Comparison of ENCODE assay signal across 8 mouse cellular contexts in genomic region chr11:87662407-87662806, GRCm38 (mm10). TPM values are rescaled to one million over a fixed set of nuclear protein-coding genes. Genes with fewer than 3 reads are reported as not detected.
A peak's percentile ranks its signal among the peaks of the same experiment; 100 is the strongest.
DNase-seq lines count a peak whose midpoint lies in the region; ATAC-seq lines count a peak whose summit lies in the region.

TSS of gene Rnf43 (plus strand) at chr11:87662722.

- H3K4me3 ChIP-seq in intestine, embryonic 14.5 days (ENCODE audit: low read depth, low read length), result peak within 1 kb of the TSS; percentile 38

- intact Hi-C loops in left cerebral cortex, postnatal 14 days (cut with DNase I), result loop anchor here (5.0 kb wide), 2 partner anchors 75 to 110 kb away; partner anchors contain the start of gene Supt4a

- peak within 1 kb of the TSS; percentile 59 for H3K9ac ChIP-seq in intestine, embryonic 14.5 days (ENCODE audit: low read length)

- peak within 1 kb of the TSS; percentile 69 for H3K27ac ChIP-seq in intestine, embryonic 14.5 days (ENCODE audit: low read depth)

- H3K9me3 ChIP-seq in intestine, embryonic 14.5 days (ENCODE audit: control insufficient read depth, low read length), result no peaks in the 10 kb centered on the region

- 0% methylated on average over 8 of the region's 8 CpGs for WGBS in intestine, embryonic 14.5 days

- H3K4me2 ChIP-seq in intestine, embryonic 14.5 days (ENCODE audit: low read length), result peak within 1 kb of the TSS; percentile 47

- H3K27me3 ChIP-seq in intestine, embryonic 14.5 days (replicated peaks; ENCODE audit: control insufficient read depth, insufficient read depth, low read length), result no peaks in the 10 kb centered on the region; the same call in 1 of the 2 replicates

- ATAC-seq in intestine, embryonic 14.5 days (replicated peaks; ENCODE audit: low FRiP score, low TSS enrichment, low read depth), result peak; percentile 93

- no peaks in the 10 kb centered on the region for H3K36me3 ChIP-seq in intestine, embryonic 14.5 days (ENCODE audit: control insufficient read depth, insufficient read depth, low read length)

- peak; percentile 81 for DNase-seq in adrenal gland, adult 18-20 months (ENCODE audit: low spot score in 2 of 2)
- DNase-seq in embryo, embryonic 11 days, result peak; percentile 86
- peak; percentile 51 for DNase-seq in gastrocnemius, postnatal 25 days
- DNase-seq in intestine, embryonic 14.5 days (ENCODE audit: low spot score), result peak; percentile 96
- peak; percentile 83 to 87 for DNase-seq in left cerebral cortex, postnatal 14 days (ENCODE audit: low spot score in 2 of 2)
- DNase-seq in mesoderm, embryonic 11.5 days (ENCODE audit: low read depth, low spot score), result peak; percentile 86
- DNase-seq in right cerebral cortex, postnatal 36 days (ENCODE audit: low spot score in 2 of 2), result peak; percentile 73 to 75
- peak; percentile 84 for DNase-seq in yolk sac, embryonic 10.5 days (ENCODE audit: low spot score)

- no peaks in the 10 kb centered on the region for H3K4me1 ChIP-seq in intestine, embryonic 14.5 days (replicated peaks; ENCODE audit: control insufficient read depth, insufficient read depth, low read length)

RNA-seq across cellular contexts. Expression of gene Rnf43, which starts in this region (rescaled TPM):
- total RNA-seq in adrenal gland, adult 18-20 months (2021), result 1 to 10 TPM; 4.7 to 5.1 TPM
- under 1 TPM in 1 of 2 experiments, not detected in 1; 0.40 TPM for total RNA-seq in gastrocnemius, postnatal 25 days (2021)
- polyA plus RNA-seq in intestine, embryonic 14.5 days (2014; fragmentation: Nextera tagmentation; extraction: Ambion mirVana), result 18.9 and 22.2 TPM in 2 replicates
- 1 to 10 TPM; 2.6 to 4.1 TPM for total RNA-seq in left cerebral cortex, postnatal 14 days (2021)

Comparison
In these comparisons a context has a peak if more than half of its experiments do, and no peak if none do; other contexts are left out.
1. Peak in every context shown above with its lines: DNase-seq, ATAC-seq, H3K4me3 ChIP-seq and H3K27ac ChIP-seq.
2. Peak in DNase-seq in gastrocnemius, postnatal 25 days; RNA of the gene not detected or under 1 TPM.